Mouse (Mus musculus): ENCODE results near the gene Cdc42ep3. TPM values are rescaled to one million over a fixed set of nuclear protein-coding genes. Genes with fewer than 3 reads are reported as not detected.

The Cdc42ep3 gene
- 4.9 and 5.5 TPM in 2 replicates for polyA plus RNA-seq (2012; ENCODE audit: insufficient read depth, insufficient read length, missing spikeins)

GRCm38 (mm10) chr17:79354444-79355270 lies at the start of gene Cdc42ep3:
TSS of gene Cdc42ep3 (minus strand) at chr17:79355091.
- Histone ChIP-seq H3K4me3 (ENCODE audit: insufficient read depth, low read depth, low read length) (peak within 1 kb of the TSS; percentile 93), H3K4me1 (ENCODE audit: control insufficient read depth, insufficient read depth, insufficient read length, low read length) (peaks cover 11% of the 10 kb centered on the region), H3K27ac (replicated peaks; ENCODE audit: low read depth, low read length) (peak within 1 kb of the TSS; percentile 90)

- no peaks in the 10 kb centered on the region for H3K4me1 ChIP-seq (ENCODE audit: control insufficient read depth, insufficient read depth, insufficient read length, low read length)
- no peak overlapping the region for H3K4me3 ChIP-seq (ENCODE audit: insufficient read depth, low read depth, low read length)
- no peak overlapping the region for H3K27ac ChIP-seq (replicated peaks; ENCODE audit: low read depth, low read length)
These were observed 45.5 kb upstream of the Cdc42ep3 start for GRCm38 (mm10) chr17:79400356-79400755.

GRCm38 (mm10) chr17:79398416-79398815 lies 43.5 kb upstream of the Cdc42ep3 start:
- H3K27ac ChIP-seq (replicated peaks; ENCODE audit: low read depth, low read length) = 0 out of 2 replicates have a peak overlapping the region, but pooled peaks have one; percentile 25
- H3K4me3 ChIP-seq (ENCODE audit: insufficient read depth, low read depth, low read length) = no peak overlapping the region
- no peaks in the 10 kb centered on the region for H3K4me1 ChIP-seq (ENCODE audit: control insufficient read depth, insufficient read depth, insufficient read length, low read length)

- Histone ChIP-seq H3K4me3 (ENCODE audit: insufficient read depth, low read depth, low read length) (no peak overlapping the region), H3K27ac (replicated peaks; ENCODE audit: low read depth, low read length) (no peak overlapping the region), H3K4me1 (ENCODE audit: control insufficient read depth, insufficient read depth, insufficient read length, low read length) (no peaks in the 10 kb centered on the region)
These were observed 39.9 kb upstream of the Cdc42ep3 start for GRCm38 (mm10) chr17:79394799-79395198.

- H3K4me1 ChIP-seq (ENCODE audit: control insufficient read depth, insufficient read depth, insufficient read length, low read length) = no peaks in the 10 kb centered on the region
- H3K27ac ChIP-seq (replicated peaks; ENCODE audit: low read depth, low read length) = no peak overlapping the region
- no peak overlapping the region for H3K4me3 ChIP-seq (ENCODE audit: insufficient read depth, low read depth, low read length)
These were observed 39.0 kb upstream of the Cdc42ep3 start for GRCm38 (mm10) chr17:79393886-79394285.

- Histone ChIP-seq H3K4me1 (ENCODE audit: control insufficient read depth, insufficient read depth, insufficient read length, low read length) (no peaks in the 10 kb centered on the region), H3K4me3 (ENCODE audit: insufficient read depth, low read depth, low read length) (no peak overlapping the region), H3K27ac (replicated peaks; ENCODE audit: low read depth, low read length) (no peak overlapping the region)
These were observed 32.7 kb upstream of the Cdc42ep3 start for GRCm38 (mm10) chr17:79387465-79388066.

- Histone ChIP-seq H3K27ac (replicated peaks; ENCODE audit: low read depth, low read length) (peak overlapping the region; percentile 30), H3K4me1 (ENCODE audit: control insufficient read depth, insufficient read depth, insufficient read length, low read length) (peaks cover 9% of the 10 kb centered on the region; the same call in 1 of the 2 replicates), H3K4me3 (ENCODE audit: insufficient read depth, low read depth, low read length) (no peak overlapping the region)
These were observed 26.6 kb upstream of the Cdc42ep3 start for GRCm38 (mm10) chr17:79381485-79381884.

GRCm38 (mm10) chr17:79379191-79379590 lies 24.3 kb upstream of the Cdc42ep3 start:
- Histone ChIP-seq H3K4me1 (ENCODE audit: control insufficient read depth, insufficient read depth, insufficient read length, low read length) (peaks cover 9% of the 10 kb centered on the region; the same call in 1 of the 2 replicates), H3K4me3 (ENCODE audit: insufficient read depth, low read depth, low read length) (peak overlapping the region; percentile 41), H3K27ac (replicated peaks; ENCODE audit: low read depth, low read length) (peak overlapping the region; percentile 94)

GRCm38 (mm10) chr17:79376434-79377210 lies 21.7 kb upstream of the Cdc42ep3 start:
- H3K4me1 ChIP-seq (ENCODE audit: control insufficient read depth, insufficient read depth, insufficient read length, low read length) = peaks cover 9% of the 10 kb centered on the region; the same call in 1 of the 2 replicates
- no peak overlapping the region for H3K27ac ChIP-seq (replicated peaks; ENCODE audit: low read depth, low read length)
- H3K4me3 ChIP-seq (ENCODE audit: insufficient read depth, low read depth, low read length) = no peak overlapping the region

- Histone ChIP-seq H3K4me3 (ENCODE audit: insufficient read depth, low read depth, low read length) (no peak overlapping the region), H3K27ac (replicated peaks; ENCODE audit: low read depth, low read length) (no peak overlapping the region), H3K4me1 (ENCODE audit: control insufficient read depth, insufficient read depth, insufficient read length, low read length) (no peaks in the 10 kb centered on the region)
These were observed 18.1 kb upstream of the Cdc42ep3 start for GRCm38 (mm10) chr17:79372973-79373372.

GRCm38 (mm10) chr17:79364749-79365450 lies 10.0 kb upstream of the Cdc42ep3 start:
- H3K4me1 ChIP-seq (ENCODE audit: control insufficient read depth, insufficient read depth, insufficient read length, low read length) = no peaks in the 10 kb centered on the region
- H3K27ac ChIP-seq (replicated peaks; ENCODE audit: low read depth, low read length) = no peak overlapping the region
- H3K4me3 ChIP-seq (ENCODE audit: insufficient read depth, low read depth, low read length) = no peak overlapping the region

- H3K4me3 ChIP-seq (ENCODE audit: insufficient read depth, low read depth, low read length) = peak overlapping the region; percentile 89
- H3K4me1 ChIP-seq (ENCODE audit: control insufficient read depth, insufficient read depth, insufficient read length, low read length) = 0 out of 2 replicates have a peak, but pooled peaks cover under 1% of the 10 kb centered on the region
- H3K27ac ChIP-seq (replicated peaks; ENCODE audit: low read depth, low read length) = peak overlapping the region; percentile 78
These were observed 1.2 kb upstream of the Cdc42ep3 start for GRCm38 (mm10) chr17:79356071-79356601.

GRCm38 (mm10) chr17:79355271-79355991 lies 540 bp upstream of the Cdc42ep3 start:
- H3K4me3 ChIP-seq (ENCODE audit: insufficient read depth, low read depth, low read length) = peak overlapping the region; percentile 89
- H3K27ac ChIP-seq (replicated peaks; ENCODE audit: low read depth, low read length) = peak overlapping the region; percentile 78
- peaks cover 7% of the 10 kb centered on the region for H3K4me1 ChIP-seq (ENCODE audit: control insufficient read depth, insufficient read depth, insufficient read length, low read length)

GRCm38 (mm10) chr17:79354174-79354443 lies 782 bp downstream of the Cdc42ep3 start:
- Histone ChIP-seq H3K27ac (replicated peaks; ENCODE audit: low read depth, low read length) (peak overlapping the region; percentile 90), H3K4me3 (ENCODE audit: insufficient read depth, low read depth, low read length) (peak overlapping the region; percentile 93), H3K4me1 (ENCODE audit: control insufficient read depth, insufficient read depth, insufficient read length, low read length) (peaks cover 14% of the 10 kb centered on the region)
